Mouse (Mus musculus) CH12.LX (cell line): ENCODE data around the gene 1810049J17Rik. TPM values are rescaled to one million over a fixed set of nuclear protein-coding genes. Genes with fewer than 3 reads are reported as not detected.

Experiments
- DNase-seq: peaks from one replicate; pipeline ENCODE4 v3.0.0-alpha.2; 2013; ENCODE audit errors: extremely low read depth
- H3K27ac ChIP-seq: 2 replicates; pipeline ENCODE4 v1.5.1; 2012; ENCODE audit warnings: low read depth, mild to moderate bottlenecking, control low read depth, moderate library complexity; ENCODE audit not compliant: insufficient read depth
- H3K27me3 ChIP-seq: replicated peaks from 2 replicates; pipeline ENCODE3; 2012; ENCODE audit warnings: inconsistent platforms
- H3K36me3 ChIP-seq, 2 experiments: replicated peaks in 1 of 2; 2 replicates each; pipeline versions ENCODE3 to v1.6.1; 2012; ENCODE audit warnings: inconsistent platforms in 1 of 2, low read length in 1 of 2, mild to moderate bottlenecking in 1 of 2, mixed read lengths in 1 of 2, moderate library complexity in 1 of 2; ENCODE audit not compliant: control insufficient read depth in 1 of 2, insufficient read depth in 1 of 2
- H3K4me1 ChIP-seq, 2 experiments: 2 replicates each; pipeline ENCODE4 v1.6.1; 2012; ENCODE audit warnings: inconsistent platforms in 1 of 2, moderate library complexity in 1 of 2; ENCODE audit not compliant: insufficient read depth in 2 of 2, control insufficient read depth in 1 of 2
- H3K4me2 ChIP-seq: 2 replicates; pipeline ENCODE4 v1.6.1; 2012; ENCODE audit warnings: low read depth, mild to moderate bottlenecking, control low read depth; ENCODE audit not compliant: poor library complexity, insufficient read depth, severe bottlenecking
- H3K4me3 ChIP-seq, 3 experiments: fragments of 150-350 bp in 1 of 3; sonication (generic) in 1 of 3; replicated peaks in 1 of 3; 2 replicates each; pipeline versions ENCODE3 to v1.5.1; 2011 to 2012; ENCODE audit warnings: low read depth in 2 of 3, low read length in 2 of 3, mild to moderate bottlenecking in 2 of 3, moderate library complexity in 2 of 3, control low read depth in 1 of 3, improper control_type of control experiment in 1 of 3, inconsistent platforms in 1 of 3, mixed read lengths in 1 of 3; ENCODE audit not compliant: poor library complexity in 1 of 3
- H3K79me2 ChIP-seq: replicated peaks from 2 replicates; pipeline ENCODE4 v1.6.1; 2012; ENCODE audit warnings: mild to moderate bottlenecking, moderate library complexity; ENCODE audit not compliant: control insufficient read depth, poor library complexity, insufficient read depth, severe bottlenecking; ENCODE audit errors: extremely low read depth
- H3K9ac ChIP-seq: 2 replicates; pipeline ENCODE4 v1.6.1; 2012; ENCODE audit warnings: low read depth, mild to moderate bottlenecking, control low read depth, moderate library complexity; ENCODE audit not compliant: insufficient read depth
- H3K9me3 ChIP-seq: replicated peaks from 2 replicates; pipeline ENCODE3; 2012; ENCODE audit warnings: low read length, inconsistent platforms, mixed read lengths
- CHD1 ChIP-seq: IDR thresholded peaks from 2 replicates; pipeline ENCODE4 v1.6.1; 2012; ENCODE audit warnings: low read depth, low read length, improper control_type of control experiment, inconsistent platforms
- CTCF ChIP-seq, 2 experiments: IDR thresholded peaks in 1 of 2; conservative IDR thresholded peaks in 1 of 2; 2 replicates each; pipeline ENCODE4 v1.5.1; 2011 to 2012; ENCODE audit warnings: low read depth in 2 of 2, low read length in 2 of 2, improper control_type of control experiment in 1 of 2, inconsistent platforms in 1 of 2, mild to moderate bottlenecking in 1 of 2, moderate library complexity in 1 of 2
- E2F4 ChIP-seq: IDR thresholded peaks from 2 replicates; pipeline ENCODE4 v1.6.1; 2011; ENCODE audit warnings: low read depth, low read length, improper control_type of control experiment; ENCODE audit not compliant: insufficient replicate concordance
- EP300 ChIP-seq: IDR thresholded peaks from 2 replicates; pipeline ENCODE4 v1.6.1; 2011; ENCODE audit warnings: low read length, improper control_type of control experiment
- IRF4 ChIP-seq: IDR thresholded peaks from 2 replicates; pipeline ENCODE4 v1.6.1; 2014; ENCODE audit warnings: low read depth, mild to moderate bottlenecking, inconsistent platforms, low read length, improper control_type of control experiment
- MAFK ChIP-seq: IDR thresholded peaks from 2 replicates; pipeline ENCODE4 v1.6.1; 2011; ENCODE audit warnings: low read length, improper control_type of control experiment; ENCODE audit not compliant: insufficient replicate concordance
- MAZ ChIP-seq: IDR thresholded peaks from 2 replicates; pipeline ENCODE4 v1.6.1; 2012; ENCODE audit warnings: low read depth, mild to moderate bottlenecking, inconsistent platforms, low read length, improper control_type of control experiment, moderate library complexity
- MXI1 ChIP-seq: IDR thresholded peaks from 2 replicates; pipeline ENCODE4 v1.6.1; 2011; ENCODE audit warnings: mild to moderate bottlenecking, low read depth, low read length, improper control_type of control experiment
- NRF1 ChIP-seq: IDR thresholded peaks from 2 replicates; pipeline ENCODE4 v1.6.1; 2014; ENCODE audit warnings: low read depth, mild to moderate bottlenecking, inconsistent platforms, low read length, improper control_type of control experiment, moderate library complexity
- PAX5 ChIP-seq: IDR thresholded peaks from 2 replicates; pipeline ENCODE4 v1.6.1; 2012; ENCODE audit warnings: low read length, inconsistent platforms, mixed read lengths
- POLR2AphosphoS2 ChIP-seq: IDR thresholded peaks from 2 replicates; pipeline ENCODE4 v1.6.1; 2011; ENCODE audit warnings: low read depth, low read length, improper control_type of control experiment
- RAD21 ChIP-seq: IDR thresholded peaks from 2 replicates; pipeline ENCODE4 v1.6.1; 2011; ENCODE audit warnings: low read depth, mild to moderate bottlenecking, low read length, improper control_type of control experiment, moderate library complexity
- SMC3 ChIP-seq: IDR thresholded peaks from 2 replicates; pipeline ENCODE4 v1.6.1; 2011; ENCODE audit warnings: low read depth, low read length, improper control_type of control experiment
- TBP ChIP-seq: conservative IDR thresholded peaks from 2 replicates; pipeline ENCODE4 v1.6.1; 2011; ENCODE audit warnings: low read depth, low read length, improper control_type of control experiment
- UBTF ChIP-seq: IDR thresholded peaks from 2 replicates; pipeline ENCODE4 v1.6.1; 2012; ENCODE audit warnings: low read depth, mild to moderate bottlenecking, inconsistent platforms, low read length, improper control_type of control experiment, moderate library complexity
- USF1 ChIP-seq: IDR thresholded peaks from 2 replicates; pipeline ENCODE4 v1.6.1; 2014; ENCODE audit warnings: low read depth, mild to moderate bottlenecking, inconsistent platforms, low read length, improper control_type of control experiment
- ZKSCAN1 ChIP-seq: IDR thresholded peaks from 2 replicates; pipeline ENCODE4 v1.6.1; 2012; ENCODE audit warnings: low read depth, inconsistent platforms, low read length, improper control_type of control experiment, borderline replicate concordance
- dilution Hi-C: fragments of 300-500 bp; cut with MboI; formaldehyde crosslinking; loops from 2 replicates; pipeline ENCODE4 v1.14.3; 2020; ENCODE audit warnings: low sequenced_read_pairs; ENCODE audit not compliant: extremely low pct_unique_long_range_greater_than_20kb, extremely low pct_ligation_motif_present
- in situ Hi-C: fragments of 300-500 bp; cut with MboI; formaldehyde crosslinking; loops from 3 replicates; pipeline ENCODE4 v1.14.3; 2019; ENCODE audit warnings: low sequenced_read_pairs, low pct_ligation_motif_present, low pct_unique_long_range_greater_than_20kb, mixed read lengths
- polyA plus RNA-seq: library from polyadenylated mRNA; unstranded; fragments of >175 nt; gene quantifications from 2 replicates; pipeline ENCODE4 v1.2.1, GENCODE M21; 2012; ENCODE audit warnings: low read depth; ENCODE audit not compliant: insufficient read length
- total RNA-seq, 2 experiments: library from RNA; depleted of rRNA; stranded (reverse); fragments of 300-350 nt in 1 of 2; fragments of >200 nt in 1 of 2; gene quantifications; 2 replicates each; pipeline ENCODE4 v1.2.3; 2012 to 2014

Gene 1810049J17Rik
- total and polyA plus RNA-seq, 3 experiments, result 17.6 TPM; not detected in 2

- Histone ChIP-seq H3K79me2 (no peaks in the 10 kb centered on the region), H3K4me2 (no peak overlapping the region), H3K36me3 (peaks cover 6 to 17% of the 10 kb centered on the region in 2 experiments), H3K9ac (no peak overlapping the region), H3K4me1 (peaks cover 0 to 5% of the 10 kb centered on the region in 2 experiments; a peak in 1 of 4 replicates)
- dilution Hi-C loops, result loop anchor here (25.0 kb wide), 1 partner anchor 88 kb away; no protein-coding TSS in a partner anchor
- TF ChIP-seq EP300 (peak; percentile 61), USF1 (no peak), PAX5 (no peak), UBTF (no peak), NRF1 (no peak), IRF4 (peak; percentile 61; the same call in 1 of the 2 replicates), ZKSCAN1 (no peak), POLR2AphosphoS2 (no peak), CHD1 (no peak), MAZ (no peak)
- TF ChIP-seq, all 38 proteins: peak for 2
- no peak overlapping the region for H3K27ac ChIP-seq
- H3K4me3 ChIP-seq, result no peak overlapping the region
- H3K9me3 ChIP-seq, result no peaks in the 10 kb centered on the region
- DNase-seq, result no peak
- no peaks in the 10 kb centered on the region for H3K27me3 ChIP-seq
- in situ Hi-C loops, result no loop called here
Measured at GRCm38 (mm10) chr15:12275091-12275623, 46.5 kb downstream of the 1810049J17Rik start.

GRCm38 (mm10) chr15:12274053-12274769 is 47.5 kb downstream of the 1810049J17Rik start:
- no peak overlapping the region for H3K9ac ChIP-seq
- H3K9me3 ChIP-seq, result no peaks in the 10 kb centered on the region
- no peak for TF ChIP-seq MAFK
- peak; percentile 50 for TF ChIP-seq RAD21
- TF ChIP-seq TBP, result no peak
- TF ChIP-seq CTCF (conservative IDR thresholded peaks at IDR 0.05 in 1 of 2, IDR thresholded peaks at IDR 0.05 in 1 of 2; ENCODE audit: low read depth in 2 of 2, low read length in 2 of 2), result peak in 1 of 2 experiments; percentile 57; a peak in 2 of 4 replicates
- no peak for TF ChIP-seq E2F4
- TF ChIP-seq SMC3, result peak; percentile 56
- no peak for TF ChIP-seq MXI1
- no peaks in the 10 kb centered on the region for H3K27me3 ChIP-seq
- no peak overlapping the region for H3K27ac ChIP-seq
- H3K36me3 ChIP-seq, result peaks cover 13 to 25% of the 10 kb centered on the region in 2 experiments
- DNase-seq, result no peak
- dilution Hi-C loops, result no loop called here
- peaks cover 0 to 5% of the 10 kb centered on the region in 2 experiments; a peak in 1 of 4 replicates for H3K4me1 ChIP-seq
- no peak overlapping the region for H3K4me2 ChIP-seq
- in situ Hi-C loops, result no loop called here
- no peak overlapping the region for H3K4me3 ChIP-seq
- H3K79me2 ChIP-seq, result no peaks in the 10 kb centered on the region
